Mouse (Mus musculus): ENCODE results near the gene Rnf7. TPM values are rescaled to one million over a fixed set of nuclear protein-coding genes. Genes with fewer than 3 reads are reported as not detected.
"Not testable (repeated sequence)": the region's sequence is repeated elsewhere in the genome, so short reads cannot be mapped to it uniquely, and the experiment has no call there.

The Rnf7 gene
- total RNA-seq (2017) = 19.0 and 31.1 TPM in 2 replicates

DNA sequence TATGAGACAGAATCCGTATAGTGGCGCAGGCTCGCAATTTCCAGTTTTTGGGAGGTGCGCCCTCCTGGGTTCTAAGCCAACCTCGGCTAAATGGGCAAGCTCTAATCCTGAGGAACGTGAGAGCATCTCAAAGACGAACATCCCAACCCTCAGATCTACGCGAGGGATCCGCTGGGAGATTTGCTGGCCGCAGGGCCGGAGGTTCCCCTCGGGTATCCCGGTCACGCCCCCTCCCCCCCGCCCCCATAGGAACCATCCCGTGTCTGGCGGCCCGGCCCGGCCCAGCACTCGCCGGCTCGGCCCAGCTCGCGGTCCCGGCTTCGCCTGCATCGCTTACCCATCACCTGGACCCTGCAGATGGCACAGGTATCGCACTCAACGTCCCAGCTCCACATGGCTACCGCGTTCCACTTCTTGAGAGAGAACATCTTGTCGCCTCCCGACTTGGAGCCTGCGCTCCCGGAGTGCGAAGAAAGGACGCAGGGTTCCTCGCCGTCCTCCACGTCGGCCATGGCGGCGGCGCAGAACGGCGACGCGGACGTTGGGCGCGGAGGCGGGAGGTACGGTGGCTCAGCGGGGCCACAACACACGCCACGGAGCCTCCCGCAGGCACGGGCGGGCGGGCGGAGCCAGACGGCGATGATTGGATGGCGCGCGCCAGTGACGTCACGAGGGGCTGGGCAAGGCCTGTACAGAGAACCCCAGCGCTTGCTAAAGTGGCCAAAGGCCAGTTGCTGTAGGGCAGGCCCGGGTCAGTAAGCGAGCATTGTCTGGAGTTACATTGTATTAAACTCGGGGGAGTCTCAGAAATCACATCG is at the start of gene Rnf7:
Gene Rnf7 (minus strand): TSS at position 605 of the 818 bp plus-strand sequence.
- ATAC-seq (ENCODE audit: extremely low read depth, insufficient number of reproducible peaks, low FRiP score, poor library complexity, severe bottlenecking) = peak; percentile 96

DNA sequence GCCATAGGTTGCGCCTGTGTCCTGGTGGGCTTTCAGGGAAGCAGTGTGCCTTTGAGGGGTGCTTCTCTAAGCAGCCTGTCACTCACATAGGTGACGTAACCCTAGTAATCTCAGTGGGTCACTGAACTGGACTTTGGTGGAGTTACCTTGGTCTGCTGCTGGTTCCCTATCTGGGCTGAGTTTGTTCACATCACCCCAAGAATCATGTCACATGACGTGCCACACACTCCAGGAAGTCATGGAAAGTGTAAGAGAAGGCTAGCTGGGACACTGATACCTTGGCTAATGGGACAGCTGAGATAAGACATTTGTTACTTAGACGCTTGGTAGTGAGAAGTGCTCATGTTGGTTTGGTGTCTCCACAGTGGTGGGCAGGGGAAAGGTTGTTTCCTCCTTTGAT is 47.5 kb upstream of the Rnf7 start:
- no peak for ATAC-seq (ENCODE audit: extremely low read depth, insufficient number of reproducible peaks, low FRiP score, poor library complexity, severe bottlenecking)

DNA sequence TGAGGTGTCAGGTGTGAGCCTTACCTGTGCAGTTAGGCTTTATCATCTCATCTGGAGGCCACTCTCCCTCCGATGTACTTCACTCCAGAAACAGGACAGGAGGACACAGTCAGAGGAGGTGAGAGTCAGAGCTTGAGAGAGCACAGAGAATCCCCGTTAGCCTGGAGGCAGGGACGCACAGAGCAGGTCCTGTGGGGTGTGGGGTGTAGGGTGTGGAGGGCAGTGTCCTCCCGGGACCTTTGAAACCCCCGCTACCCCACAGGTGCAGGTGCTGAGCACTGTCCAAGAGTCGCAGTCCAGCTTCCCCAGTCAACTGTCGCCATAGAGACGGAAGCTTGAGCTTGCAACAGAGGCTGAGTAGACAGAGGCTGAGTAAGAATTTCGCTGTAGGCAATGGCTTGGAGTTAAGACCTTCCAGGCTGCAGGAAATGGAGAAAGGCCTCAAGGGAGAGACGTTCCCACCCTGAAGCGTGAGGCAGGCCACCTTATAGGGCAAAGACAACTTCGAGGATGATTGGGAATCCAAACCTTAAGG is 46.6 kb upstream of the Rnf7 start, which contains the start of gene Gm28729:
Gene Gm28729 (minus strand): TSS at position 293 of the 535 bp plus-strand sequence.
- ATAC-seq (ENCODE audit: extremely low read depth, insufficient number of reproducible peaks, low FRiP score, poor library complexity, severe bottlenecking) = peak; percentile 20

DNA sequence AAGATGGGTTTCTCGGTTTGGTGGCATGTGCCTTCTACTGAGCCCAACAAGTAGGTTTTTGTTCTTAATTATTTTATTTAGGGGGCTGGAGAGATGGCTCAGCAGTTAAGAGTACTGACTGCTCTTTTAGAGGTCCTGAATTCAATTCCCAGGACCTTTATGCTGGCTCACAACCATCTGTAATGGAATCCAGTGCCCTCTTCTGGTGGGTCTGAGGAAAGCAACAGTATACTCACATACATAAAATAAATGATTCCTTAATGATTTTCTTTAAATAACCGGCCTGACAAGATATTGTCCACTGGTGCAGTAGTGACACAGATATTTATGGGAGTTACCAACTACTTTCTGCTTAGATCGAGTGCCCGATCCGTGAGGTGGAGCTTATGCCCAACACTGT is 44.7 kb upstream of the Rnf7 start:
- ATAC-seq (ENCODE audit: extremely low read depth, insufficient number of reproducible peaks, low FRiP score, poor library complexity, severe bottlenecking) = no peak

DNA sequence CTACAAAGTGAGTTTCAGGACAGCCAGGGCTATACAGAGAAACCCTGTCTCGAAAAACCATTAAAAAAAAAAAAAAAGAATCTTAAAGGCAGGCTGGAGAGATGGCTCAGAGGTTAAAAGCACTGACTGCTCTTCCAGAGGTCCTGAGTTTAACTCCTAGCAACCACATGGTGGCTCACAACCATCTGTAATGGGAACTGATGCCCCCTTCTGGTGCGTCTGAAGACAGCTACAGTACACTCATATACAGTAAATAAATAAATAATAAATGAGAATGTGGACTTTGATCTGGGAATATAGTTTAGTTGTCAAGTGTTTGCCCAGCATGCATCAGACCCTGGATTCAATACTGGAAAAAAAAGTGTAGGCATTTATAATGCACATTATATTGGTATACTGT is 43.1 kb upstream of the Rnf7 start:
- not testable (repeated sequence) for ATAC-seq (ENCODE audit: extremely low read depth, insufficient number of reproducible peaks, low FRiP score, poor library complexity, severe bottlenecking)

DNA sequence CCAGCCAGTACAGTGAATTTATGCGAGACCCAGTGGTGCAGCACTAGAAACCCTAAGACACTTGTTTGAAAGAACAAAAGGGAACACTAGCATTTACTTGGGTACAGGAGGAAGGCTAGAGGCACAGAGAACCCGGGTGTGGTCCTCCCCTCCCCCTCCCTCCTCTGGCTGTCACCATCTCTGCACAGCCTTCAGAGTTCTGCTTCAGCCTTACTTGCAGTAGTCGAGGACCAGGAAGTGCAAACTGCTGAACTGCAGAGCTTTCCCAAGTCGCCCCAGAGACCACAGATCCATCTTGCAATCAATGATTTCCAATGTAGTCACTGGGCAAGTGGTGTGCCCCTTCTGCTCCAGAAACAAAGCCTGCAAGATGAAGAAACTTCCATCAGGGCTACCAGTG is 39.0 kb upstream of the Rnf7 start:
- ATAC-seq (ENCODE audit: extremely low read depth, insufficient number of reproducible peaks, low FRiP score, poor library complexity, severe bottlenecking) = no peak

DNA sequence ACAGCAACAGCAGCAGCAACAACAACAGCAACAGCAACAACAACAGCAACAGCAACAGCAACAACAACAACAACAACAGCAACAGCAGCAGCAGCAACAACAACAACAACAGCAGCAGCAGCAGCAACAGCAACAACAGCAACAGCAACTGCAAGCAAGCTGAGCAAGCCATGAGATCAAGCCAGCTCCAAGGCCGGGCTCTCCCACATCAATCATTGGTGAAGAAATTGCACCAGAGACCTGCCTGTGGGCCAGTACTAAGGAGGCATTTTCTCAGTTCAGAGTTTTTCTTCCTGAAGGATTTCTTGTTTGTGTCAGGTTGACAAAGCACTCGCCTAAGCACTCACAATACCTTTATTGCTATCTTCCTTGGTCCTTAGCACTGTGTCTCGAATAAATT is 38.3 kb upstream of the Rnf7 start:
- ATAC-seq (ENCODE audit: extremely low read depth, insufficient number of reproducible peaks, low FRiP score, poor library complexity, severe bottlenecking) = no peak

DNA sequence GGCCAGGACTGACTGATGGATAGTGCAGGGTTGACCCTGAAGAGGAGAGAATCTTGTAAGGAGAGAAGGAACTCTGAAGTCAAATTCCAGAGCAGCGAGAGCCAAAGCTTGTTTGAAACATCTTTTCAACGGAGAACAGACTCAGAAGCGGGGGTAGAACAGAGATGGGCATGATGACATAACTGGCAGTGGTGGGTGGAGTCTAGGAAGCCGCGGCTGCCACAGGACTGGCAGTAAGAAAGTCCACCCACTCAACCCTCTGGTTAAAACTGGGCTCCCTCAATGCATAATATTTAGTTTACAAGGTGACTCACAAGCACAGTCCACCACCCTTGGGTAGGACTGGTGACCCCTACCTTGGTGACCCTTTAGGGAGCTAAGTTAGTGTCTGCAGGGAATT is 37.3 kb upstream of the Rnf7 start:
- ATAC-seq (ENCODE audit: extremely low read depth, insufficient number of reproducible peaks, low FRiP score, poor library complexity, severe bottlenecking) = no peak

DNA sequence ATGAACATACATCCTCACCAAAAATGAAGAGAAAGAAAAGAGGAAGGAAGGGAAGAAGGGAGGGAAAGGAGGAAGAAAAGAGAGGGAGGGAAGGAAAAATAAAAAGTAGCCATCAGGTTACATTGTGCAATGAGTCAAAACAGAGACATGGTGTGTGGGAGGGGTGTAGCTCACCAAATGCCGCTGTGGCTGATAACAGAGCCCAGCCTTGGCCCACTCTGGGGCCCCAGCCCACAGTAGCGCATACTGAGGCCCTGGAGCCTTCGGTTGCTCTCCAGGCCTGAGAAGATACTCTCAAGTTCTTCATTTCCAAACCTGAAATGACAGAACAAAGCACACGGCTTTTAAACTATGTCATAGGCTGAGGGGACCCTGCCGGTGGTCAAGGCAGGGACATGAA is 35.8 kb upstream of the Rnf7 start:
- ATAC-seq (ENCODE audit: extremely low read depth, insufficient number of reproducible peaks, low FRiP score, poor library complexity, severe bottlenecking) = no peak

DNA sequence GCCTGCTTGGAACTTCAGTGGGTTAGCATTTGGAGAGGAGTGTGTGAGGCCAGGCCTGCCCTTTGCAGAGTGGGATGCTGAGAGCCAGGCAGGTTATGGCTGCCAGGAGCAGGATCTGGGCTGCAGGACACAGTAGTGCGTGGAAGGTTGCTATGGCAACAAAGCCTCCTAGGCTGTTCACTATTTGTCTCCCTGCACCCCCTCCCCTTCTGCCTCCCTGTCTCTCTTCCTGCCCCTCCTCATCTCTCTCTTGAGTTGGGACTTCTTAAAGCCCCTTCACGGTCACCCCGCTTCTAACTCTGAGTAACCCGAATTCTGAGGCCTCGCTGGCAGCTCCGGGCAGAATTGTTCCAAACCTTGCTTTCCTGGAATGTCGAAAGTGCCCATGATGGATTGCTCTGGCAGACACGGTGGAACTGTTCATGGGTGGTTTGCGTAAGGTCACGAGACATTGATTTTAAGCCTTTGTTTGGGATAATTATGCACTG is 27.6 kb upstream of the Rnf7 start:
- no peak for ATAC-seq (ENCODE audit: extremely low read depth, insufficient number of reproducible peaks, low FRiP score, poor library complexity, severe bottlenecking)

DNA sequence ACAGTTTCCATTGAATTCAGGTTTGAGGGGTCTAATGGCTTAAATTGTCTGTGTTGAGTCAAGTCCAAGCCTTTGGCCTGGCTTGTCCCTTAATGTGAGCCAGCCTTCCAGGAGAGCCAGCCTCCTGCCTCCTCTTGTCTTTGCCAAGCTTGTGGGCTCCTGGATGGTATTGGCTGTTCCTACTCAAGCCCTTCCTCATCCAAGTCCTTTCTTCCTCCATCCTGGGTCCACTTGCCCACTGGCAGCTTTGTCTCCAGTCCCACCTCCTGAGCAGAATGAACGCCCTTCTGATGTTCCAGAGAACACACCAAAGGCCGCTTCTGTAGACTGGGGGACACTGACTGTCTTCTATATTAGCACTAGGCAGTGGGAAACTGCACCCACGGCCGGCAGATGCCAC is 26.7 kb upstream of the Rnf7 start:
- no peak for ATAC-seq (ENCODE audit: extremely low read depth, insufficient number of reproducible peaks, low FRiP score, poor library complexity, severe bottlenecking)

DNA sequence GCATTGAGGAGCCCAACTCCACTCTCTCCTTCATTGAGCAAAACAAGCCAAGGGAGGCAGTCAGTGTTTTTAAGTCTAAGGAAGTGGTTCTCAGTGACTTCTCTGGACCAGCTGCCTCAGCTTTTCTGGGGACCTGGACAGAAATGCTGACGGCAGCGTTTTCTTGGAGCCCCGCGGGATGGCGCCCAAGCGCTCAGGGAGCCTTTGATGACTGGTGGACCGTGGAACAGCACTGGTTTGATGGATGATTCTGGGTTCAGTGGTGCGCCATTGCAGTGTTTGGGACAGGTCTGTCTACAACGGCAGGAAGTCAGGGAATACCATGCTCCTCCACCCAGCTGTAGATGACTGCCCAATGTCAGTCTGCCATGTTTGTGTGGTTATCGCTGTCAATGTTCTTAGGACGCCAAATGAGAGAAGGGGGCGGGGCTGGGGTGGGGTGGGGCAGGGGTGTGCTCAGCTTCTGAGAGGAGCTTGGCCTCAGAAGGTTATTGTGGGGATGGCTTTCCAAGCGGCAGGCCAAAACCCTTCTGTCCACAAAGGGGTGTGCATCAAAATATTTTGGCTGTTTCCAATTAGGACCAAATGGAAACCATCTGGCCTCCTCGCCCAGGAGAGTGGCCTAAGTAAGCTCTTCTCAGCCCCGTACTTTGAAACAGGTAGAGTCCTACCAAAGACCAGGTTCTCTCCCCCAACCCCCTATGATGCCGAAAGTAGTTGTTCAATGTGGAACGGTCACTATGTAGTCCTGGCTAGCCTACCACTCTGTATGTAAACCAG is 25.8 kb upstream of the Rnf7 start:
- ATAC-seq (ENCODE audit: extremely low read depth, insufficient number of reproducible peaks, low FRiP score, poor library complexity, severe bottlenecking) = no peak

DNA sequence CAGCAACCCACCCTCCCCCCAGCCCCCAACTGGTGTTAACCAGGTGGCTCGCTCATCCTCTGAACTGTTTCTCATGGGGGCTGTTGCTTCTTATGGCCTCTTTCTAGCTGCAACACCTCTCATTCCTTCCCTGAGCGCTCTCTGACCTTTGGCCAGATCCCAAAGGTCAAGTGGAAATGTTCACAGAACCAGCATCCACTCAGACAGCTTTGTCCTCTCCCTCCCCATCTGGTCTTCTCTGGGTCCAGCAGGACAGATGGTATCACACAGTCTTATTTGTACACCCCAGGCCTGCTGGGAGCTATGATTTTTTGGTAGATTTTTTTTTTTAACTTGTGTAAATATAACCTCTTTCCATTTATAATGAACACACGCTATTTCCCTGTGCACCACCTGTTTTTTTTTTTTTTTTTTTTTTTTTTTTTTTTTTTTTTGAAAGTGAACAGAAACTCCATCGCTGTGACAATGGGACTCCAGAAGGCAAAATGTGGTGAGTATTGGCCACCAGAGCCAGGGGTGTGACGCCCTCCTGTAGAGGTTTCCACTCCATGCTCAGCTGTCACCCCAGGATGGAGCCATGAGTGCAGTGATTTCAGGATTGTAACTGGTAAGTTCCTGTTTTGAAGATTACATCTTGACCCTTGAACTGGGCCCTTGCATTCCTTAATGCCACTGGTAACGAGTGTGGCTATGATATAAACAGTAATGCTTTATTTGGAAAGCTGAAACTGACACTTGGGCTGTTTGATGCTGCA is 24.6 kb upstream of the Rnf7 start:
- ATAC-seq (ENCODE audit: extremely low read depth, insufficient number of reproducible peaks, low FRiP score, poor library complexity, severe bottlenecking) = no peak

DNA sequence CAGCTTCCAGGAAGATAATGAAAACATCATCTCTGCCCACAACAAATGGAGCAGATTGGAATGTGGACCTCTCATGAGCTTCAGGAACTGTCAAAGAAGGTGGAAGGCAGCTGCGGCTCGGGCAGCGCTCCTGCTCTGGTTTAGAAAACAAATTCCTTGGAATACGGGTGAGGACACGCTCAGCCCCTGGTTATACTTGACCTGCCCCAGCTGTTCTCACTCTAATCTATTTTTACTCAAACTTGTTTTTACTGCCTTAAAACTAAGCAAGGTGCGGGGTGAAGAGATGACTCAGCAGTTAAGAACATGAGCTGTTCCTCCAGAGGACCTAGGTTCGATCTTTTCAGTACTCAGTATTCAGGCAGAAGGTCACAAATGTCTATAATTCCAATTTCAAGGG is 22.7 kb upstream of the Rnf7 start:
- ATAC-seq (ENCODE audit: extremely low read depth, insufficient number of reproducible peaks, low FRiP score, poor library complexity, severe bottlenecking) = no peak

DNA sequence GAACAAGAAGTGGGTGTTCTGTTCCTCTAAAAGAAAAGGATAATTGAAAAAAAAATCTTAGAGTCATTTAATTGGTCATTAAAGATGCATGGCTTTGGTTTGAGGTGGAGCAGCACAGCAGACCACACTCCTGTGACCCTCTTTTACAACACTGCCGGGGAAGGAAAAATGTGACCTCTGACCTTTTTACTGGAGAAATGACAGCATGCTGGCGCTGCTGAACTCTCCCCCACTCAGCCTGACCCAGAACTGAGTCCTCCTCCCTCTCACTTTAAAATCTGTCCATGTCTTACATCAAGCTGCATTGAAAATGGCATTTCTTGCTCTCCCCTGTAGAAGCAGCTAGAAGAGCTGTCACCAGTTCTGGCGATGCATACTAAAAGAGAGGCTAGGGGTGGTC is 14.7 kb upstream of the Rnf7 start:
- ATAC-seq (ENCODE audit: extremely low read depth, insufficient number of reproducible peaks, low FRiP score, poor library complexity, severe bottlenecking) = no peak

DNA sequence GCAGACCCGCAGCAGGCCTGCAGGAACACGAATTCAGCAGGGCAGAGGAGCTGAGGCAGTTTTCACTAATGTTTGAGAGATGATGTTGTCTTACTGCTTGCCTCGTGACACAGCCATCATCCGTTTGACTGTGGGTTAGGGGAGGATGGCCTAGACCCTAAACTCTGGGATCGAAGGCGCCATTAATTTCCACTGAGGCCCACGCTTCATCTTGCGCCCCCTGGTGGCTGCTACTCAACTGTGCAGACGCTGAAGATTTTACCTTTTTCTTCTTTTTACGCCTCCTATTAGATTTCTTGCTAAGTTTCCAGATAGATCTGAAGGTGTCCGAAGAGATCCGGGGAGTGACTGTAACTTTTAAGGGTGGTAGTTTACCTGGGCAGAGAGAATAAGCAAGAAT is 13.3 kb upstream of the Rnf7 start:
- peak; percentile 60 for ATAC-seq (ENCODE audit: extremely low read depth, insufficient number of reproducible peaks, low FRiP score, poor library complexity, severe bottlenecking)

DNA sequence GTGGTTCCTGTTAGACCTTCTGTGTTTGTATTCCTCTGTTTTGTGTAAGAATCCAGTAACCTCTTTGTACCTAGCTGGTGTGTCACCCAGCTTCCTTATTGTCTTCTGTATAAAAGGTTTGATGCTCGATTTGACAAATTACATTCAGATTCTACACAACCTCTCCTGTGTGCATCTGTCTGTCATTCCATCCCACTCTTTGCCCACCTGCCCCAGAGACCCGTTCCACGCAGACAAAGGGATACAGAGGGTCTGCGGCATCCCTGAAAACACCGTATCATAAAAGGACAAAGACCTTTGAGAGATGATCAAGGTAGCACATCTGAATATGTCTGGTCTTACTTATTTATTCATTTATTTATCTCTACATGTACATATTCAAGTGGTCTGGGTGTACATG is 9.4 kb upstream of the Rnf7 start:
- not testable (repeated sequence) for ATAC-seq (ENCODE audit: extremely low read depth, insufficient number of reproducible peaks, low FRiP score, poor library complexity, severe bottlenecking)

DNA sequence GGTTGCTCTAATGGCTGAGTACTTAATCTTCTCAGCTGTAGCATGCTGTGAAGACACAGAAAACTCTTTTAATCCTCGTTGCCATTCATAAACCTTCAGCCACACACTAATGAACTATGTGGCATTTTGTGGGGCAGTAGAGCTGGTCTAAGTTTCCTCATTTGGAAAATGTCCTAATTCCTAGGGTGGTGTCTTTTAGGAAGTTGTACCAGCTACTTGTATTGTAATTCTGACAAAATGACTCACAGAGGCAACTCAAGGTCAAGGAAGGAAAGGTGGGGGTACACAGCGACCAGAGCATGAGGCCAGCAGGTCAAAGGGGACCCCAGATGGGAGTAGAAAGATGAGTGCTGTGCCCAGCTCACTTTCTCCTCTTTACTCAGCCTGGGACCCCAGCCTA is 5.2 kb upstream of the Rnf7 start:
- no peak for ATAC-seq (ENCODE audit: extremely low read depth, insufficient number of reproducible peaks, low FRiP score, poor library complexity, severe bottlenecking)

DNA sequence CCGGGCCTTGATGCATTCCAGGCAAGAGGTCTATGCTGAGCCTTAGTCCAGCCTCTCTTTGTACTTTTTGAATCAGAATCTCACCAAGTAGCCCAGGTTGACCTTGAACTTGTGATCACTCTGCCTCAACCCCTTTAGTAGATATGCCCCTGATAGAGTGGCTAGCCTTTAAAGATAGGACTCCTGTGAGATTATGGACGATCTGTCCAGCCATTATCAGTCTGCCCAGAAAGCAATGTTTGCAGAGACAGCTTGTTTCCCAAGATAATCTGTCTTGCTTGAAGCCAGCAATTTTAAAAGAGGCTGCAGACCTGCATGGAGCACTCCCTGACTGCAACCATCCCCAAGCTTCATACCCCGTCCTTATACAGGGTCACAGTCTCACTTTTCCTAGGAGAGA is 4.6 kb upstream of the Rnf7 start:
- no peak for ATAC-seq (ENCODE audit: extremely low read depth, insufficient number of reproducible peaks, low FRiP score, poor library complexity, severe bottlenecking)

Data from neutrophil, adult 5-6 weeks (primary cell).